Mouse (Mus musculus): ENCODE data around the gene Gga2. TPM values are rescaled to one million over a fixed set of nuclear protein-coding genes. Genes with fewer than 3 reads are reported as not detected.

Gga2 gene
- total RNA-seq (2021), result 10 to 100 TPM; 15.6 to 19.2 TPM
- long read RNA-seq, experiment 1, full-length matches to known transcripts, result 31 of 38 reads
- long read RNA-seq, experiment 1, partial matches to known transcripts, result 4 of 38 reads
- long read RNA-seq, experiment 1, other reads (novel, unspliced or antisense), result 3 of 38 reads
- long read RNA-seq, experiment 2, full-length matches to known transcripts, result 42 of 46 reads
- long read RNA-seq, experiment 2, partial matches to known transcripts, result 2 of 46 reads
- long read RNA-seq, experiment 2, other reads (novel, unspliced or antisense), result 2 of 46 reads

- intact Hi-C loops (cut with DNase I; ENCODE audit: low total_unique reads), result no loop called here
- peak; percentile 87 for DNase-seq
These were observed at the start of gene Gga2 for GRCm38 (mm10) chr7:122020667-122021354. Gene Gga2 (minus strand): TSS chr7:122021222.

- intact Hi-C loops (cut with DNase I; ENCODE audit: low total_unique reads), result no loop called here
- no peak for DNase-seq
These were observed 46.7 kb upstream of the Gga2 start for GRCm38 (mm10) chr7:122067517-122068381.

- intact Hi-C loops (cut with DNase I; ENCODE audit: low total_unique reads), result no loop called here
- peak; percentile 95 for DNase-seq
These were observed 46.0 kb upstream of the Gga2 start, which contains the start of the genes Ubfd1 and Ears2 for GRCm38 (mm10) chr7:122066945-122067516. Gene Ubfd1 (plus strand): TSS chr7:122067175. Gene Ears2 (minus strand): TSS chr7:122067263.

GRCm38 (mm10) chr7:122066102-122066944 is 45.3 kb upstream of the Gga2 start:
- intact Hi-C loops (cut with DNase I; ENCODE audit: low total_unique reads), result no loop called here
- no peak for DNase-seq

GRCm38 (mm10) chr7:122065656-122066055 is 44.6 kb upstream of the Gga2 start:
- no peak for DNase-seq
- intact Hi-C loops (cut with DNase I; ENCODE audit: low total_unique reads), result no loop called here

GRCm38 (mm10) chr7:122056633-122057032 is 35.6 kb upstream of the Gga2 start:
- no peak for DNase-seq
- intact Hi-C loops (cut with DNase I; ENCODE audit: low total_unique reads), result no loop called here

GRCm38 (mm10) chr7:122050834-122051233 is 29.8 kb upstream of the Gga2 start:
- intact Hi-C loops (cut with DNase I; ENCODE audit: low total_unique reads), result no loop called here
- DNase-seq, result peak; percentile 40

GRCm38 (mm10) chr7:122048191-122048590 is 27.2 kb upstream of the Gga2 start:
- intact Hi-C loops (cut with DNase I; ENCODE audit: low total_unique reads), result no loop called here
- DNase-seq, result no peak

GRCm38 (mm10) chr7:122046813-122047212 is 25.8 kb upstream of the Gga2 start:
- intact Hi-C loops (cut with DNase I; ENCODE audit: low total_unique reads), result no loop called here
- DNase-seq, result no peak

- DNase-seq, result no peak
- intact Hi-C loops (cut with DNase I; ENCODE audit: low total_unique reads), result no loop called here
These were observed 24.7 kb upstream of the Gga2 start for GRCm38 (mm10) chr7:122045711-122046110.

- intact Hi-C loops (cut with DNase I; ENCODE audit: low total_unique reads), result no loop called here
- DNase-seq, result peak; percentile 30
These were observed 24.2 kb upstream of the Gga2 start for GRCm38 (mm10) chr7:122045181-122045634.

- no peak for DNase-seq
- intact Hi-C loops (cut with DNase I; ENCODE audit: low total_unique reads), result no loop called here
These were observed 23.1 kb upstream of the Gga2 start for GRCm38 (mm10) chr7:122044106-122044505.

GRCm38 (mm10) chr7:122034348-122034747 is 13.3 kb upstream of the Gga2 start:
- no peak for DNase-seq

GRCm38 (mm10) chr7:122033371-122033770 is 12.3 kb upstream of the Gga2 start:
- no peak for DNase-seq
- intact Hi-C loops (cut with DNase I; ENCODE audit: low total_unique reads), result no loop called here

More at GRCm38 (mm10) chr7:122034348-122034747, 13.3 kb upstream of the Gga2 start:
- intact Hi-C loops (cut with DNase I; ENCODE audit: low total_unique reads), result no loop called here

- no peak for DNase-seq
- intact Hi-C loops (cut with DNase I; ENCODE audit: low total_unique reads), result no loop called here
These were observed 1.1 kb upstream of the Gga2 start for GRCm38 (mm10) chr7:122022131-122022530.

- no peak for DNase-seq
- intact Hi-C loops (cut with DNase I; ENCODE audit: low total_unique reads), result no loop called here
These were observed 752 bp downstream of the Gga2 start for GRCm38 (mm10) chr7:122020273-122020666.

- intact Hi-C loops (cut with DNase I; ENCODE audit: low total_unique reads), result loop anchor here (5.0 kb wide), 1 partner anchor 53 kb away; no protein-coding TSS in a partner anchor
- no peak for DNase-seq
These were observed 2.0 kb downstream of the Gga2 start for GRCm38 (mm10) chr7:122018978-122019377.

GRCm38 (mm10) chr7:122018247-122018646 is 2.8 kb downstream of the Gga2 start:
- DNase-seq, result no peak
- intact Hi-C loops (cut with DNase I; ENCODE audit: low total_unique reads), result loop anchor here (5.0 kb wide), 1 partner anchor 54 kb away; no protein-coding TSS in a partner anchor
